Mouse (Mus musculus): ENCODE data around the gene Acat2. TPM values are rescaled to one million over a fixed set of nuclear protein-coding genes. Genes with fewer than 3 reads are reported as not detected.

Acat2 gene
- polyA plus RNA-seq, 1 experiment = 26.4 TPM

GRCm38 (mm10) chr17:12915881-12916583 is 44.5 kb downstream of the Acat2 start, which contains the start of gene Mrpl18:
Mrpl18 (minus strand) TSS chr17:12916345.
- no peak for TF ChIP-seq GATA1 (IDR thresholded peaks at IDR 0.05; ENCODE audit: low read length)

DNA sequence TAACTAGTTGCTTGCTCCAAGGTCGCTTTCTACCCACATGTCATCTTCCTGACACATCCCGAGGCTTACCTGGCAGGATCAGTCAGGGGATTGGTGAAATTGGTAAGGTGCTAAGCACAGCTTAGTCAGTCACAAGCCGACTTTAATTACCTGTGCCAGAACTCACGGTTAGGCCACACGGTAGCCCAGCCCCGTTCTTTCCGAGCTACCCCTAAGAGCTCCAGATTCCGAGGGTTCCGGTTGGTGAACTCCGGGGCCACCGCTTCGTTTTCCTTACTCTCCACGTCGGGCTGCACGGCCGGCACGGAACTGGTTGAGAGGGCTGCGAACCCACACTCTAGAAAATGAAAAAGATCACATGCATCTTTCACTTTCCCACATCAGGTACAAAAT is 45.1 kb downstream of the Acat2 start, which contains the start of gene Tcp1:
Tcp1 (plus strand) TSS at position 214 of the 393 bp plus-strand sequence.
- TF ChIP-seq GATA1 (IDR thresholded peaks at IDR 0.05; ENCODE audit: low read length) = no peak

DNA sequence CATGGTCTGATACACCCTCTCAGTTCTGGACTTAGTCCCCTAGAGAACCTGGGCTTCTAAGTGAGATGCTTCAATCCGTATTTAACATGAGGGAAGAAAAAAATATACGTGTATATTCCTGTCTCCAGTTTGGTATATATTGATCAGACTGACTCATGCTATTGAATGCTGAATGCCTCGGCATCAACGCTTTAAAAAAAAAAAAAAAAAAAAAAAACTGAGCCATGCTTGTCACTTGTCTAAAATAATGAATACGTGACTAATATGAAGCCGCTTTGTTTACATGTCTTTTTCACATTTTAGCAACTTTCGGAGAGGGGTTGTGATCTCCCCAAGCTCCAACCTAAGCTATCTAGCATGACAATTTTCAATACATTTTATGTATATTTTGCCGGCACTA is 50.2 kb downstream of the Acat2 start:
- TF ChIP-seq GATA1 (IDR thresholded peaks at IDR 0.05; ENCODE audit: low read length) = no peak

GRCm38 (mm10) chr17:12909361-12910280 is 50.9 kb downstream of the Acat2 start, which contains the start of gene Pnldc1:
Pnldc1 (minus strand) TSS chr17:12910230.
- TF ChIP-seq GATA1 (IDR thresholded peaks at IDR 0.05; ENCODE audit: low read length) = no peak

- no peak for TF ChIP-seq GATA1 (IDR thresholded peaks at IDR 0.05; ENCODE audit: low read length)
Observed at GRCm38 (mm10) chr17:12906436-12906835, 54.1 kb downstream of the Acat2 start.

GRCm38 (mm10) chr17:12905810-12906209 is 54.7 kb downstream of the Acat2 start:
- no peak for TF ChIP-seq GATA1 (IDR thresholded peaks at IDR 0.05; ENCODE audit: low read length)

GRCm38 (mm10) chr17:12904349-12904748 is 56.2 kb downstream of the Acat2 start:
- TF ChIP-seq GATA1 (IDR thresholded peaks at IDR 0.05; ENCODE audit: low read length) = no peak

- no peak for TF ChIP-seq GATA1 (IDR thresholded peaks at IDR 0.05; ENCODE audit: low read length)
Observed at GRCm38 (mm10) chr17:12903372-12904333, 56.9 kb downstream of the Acat2 start.

DNA sequence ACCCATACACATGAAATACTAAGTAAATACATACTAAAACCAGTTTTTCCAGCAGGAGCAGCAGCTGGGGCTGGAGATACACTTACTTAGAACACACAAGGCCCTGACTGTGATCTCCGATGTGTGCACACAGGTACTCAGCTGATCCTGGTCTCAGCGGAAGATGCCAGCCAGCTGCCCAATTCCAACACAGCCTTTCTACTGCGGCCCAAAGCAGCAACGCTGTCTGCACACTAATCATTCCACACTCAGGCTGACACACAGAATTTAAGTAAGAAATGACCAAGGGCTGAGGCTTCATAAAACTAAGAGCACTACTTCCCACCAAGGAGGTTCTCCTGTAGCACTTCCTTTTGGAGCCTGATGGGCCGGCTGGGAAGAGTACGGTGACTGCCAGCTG is 58.3 kb downstream of the Acat2 start:
- TF ChIP-seq GATA1 (IDR thresholded peaks at IDR 0.05; ENCODE audit: low read length) = no peak

- no peak for TF ChIP-seq GATA1 (IDR thresholded peaks at IDR 0.05; ENCODE audit: low read length)
Observed at GRCm38 (mm10) chr17:12897674-12898073, 62.9 kb downstream of the Acat2 start.

Other genes with a start within 250 kb of the Acat2 start
- gene Igf2r, start 191.1 kb downstream of the Acat2 start, polyA plus RNA-seq (2012) = 7.4 and 7.5 TPM in 2 replicates
- not detected in 2 replicates for gene Mas1, start 92.6 kb downstream of the Acat2 start, polyA plus RNA-seq (2012)
- gene Mrgprh, start 84.7 kb downstream of the Acat2 start, polyA plus RNA-seq (2012) = not detected in 2 replicates
- gene Pnldc1, start 50.5 kb downstream of the Acat2 start, polyA plus RNA-seq (2012) = not detected in 2 replicates
- 23.7 and 53.6 TPM in 2 replicates for gene Tcp1, start 45.0 kb downstream of the Acat2 start, polyA plus RNA-seq (2012)
- gene Mrpl18, start 44.4 kb downstream of the Acat2 start, polyA plus RNA-seq (2012) = 64.7 and 118 TPM in 2 replicates
- gene Acat3, start 20.1 kb downstream of the Acat2 start, polyA plus RNA-seq (2012) = 0.05 TPM in 1 of 2 replicates, not detected in the other
- 37.2 and 50.4 TPM in 2 replicates for gene Wtap, start 33.4 kb upstream of the Acat2 start, polyA plus RNA-seq (2012)
- gene Sod2, start 46.1 kb upstream of the Acat2 start, polyA plus RNA-seq (2012) = 554 and 793 TPM in 2 replicates
- gene Gpr31b, start 91.5 kb upstream of the Acat2 start, polyA plus RNA-seq (2012) = not detected in 2 replicates
- not detected in 2 replicates for gene Tcp10b, start 100.4 kb upstream of the Acat2 start, polyA plus RNA-seq (2012)
- gene Unc93a, start 171.1 kb upstream of the Acat2 start, polyA plus RNA-seq (2012) = not detected in 2 replicates